Mouse (Mus musculus) ES-E14 (cell line): ENCODE measurements around the gene Ago1. TPM values are rescaled to one million over a fixed set of nuclear protein-coding genes. Genes with fewer than 3 reads are reported as not detected.

Source experiments
- DNase-seq: peaks from one replicate; pipeline ENCODE4 v3.0.0-alpha.2; 2013; ENCODE audit warnings: low read depth, low spot score
- H3K27ac ChIP-seq: 2 replicates; pipeline ENCODE4 v1.5.1; 2012; ENCODE audit warnings: low read depth, mild to moderate bottlenecking, low read length, moderate library complexity, mixed read lengths; ENCODE audit not compliant: poor library complexity, insufficient read depth, severe bottlenecking
- H3K36me3 ChIP-seq: 2 replicates; pipeline ENCODE4 v1.6.1; 2012; ENCODE audit warnings: mild to moderate bottlenecking, low read length, moderate library complexity, mixed read lengths; ENCODE audit not compliant: control insufficient read depth, poor library complexity, insufficient read depth, severe bottlenecking
- H3K4me1 ChIP-seq, 2 experiments: fragments of 150-350 bp in 1 of 2; sonication (generic) in 1 of 2; 2 replicates each; pipeline ENCODE4 v1.6.1; 2012; ENCODE audit warnings: low read length in 2 of 2, mild to moderate bottlenecking in 1 of 2, mixed read lengths in 1 of 2; ENCODE audit not compliant: control insufficient read depth in 2 of 2, insufficient read depth in 2 of 2, poor library complexity in 1 of 2
- H3K4me3 ChIP-seq, 2 experiments: fragments of 150-350 bp in 1 of 2; sonication (generic) in 1 of 2; 2 replicates each; pipeline ENCODE4 v1.5.1; 2012; ENCODE audit warnings: low read length in 2 of 2, low read depth in 1 of 2, mild to moderate bottlenecking in 1 of 2, mixed read lengths in 1 of 2; ENCODE audit not compliant: insufficient read depth in 1 of 2, poor library complexity in 1 of 2, severe bottlenecking in 1 of 2
- H3K9ac ChIP-seq: 2 replicates; pipeline ENCODE4 v1.6.1; 2012; ENCODE audit warnings: low read depth, mild to moderate bottlenecking, low read length, mixed read lengths; ENCODE audit not compliant: poor library complexity, insufficient read depth, severe bottlenecking
- H3K9me3 ChIP-seq: fragments of 150-350 bp; sonication (generic); 2 replicates; pipeline ENCODE4 v1.6.1; 2012; ENCODE audit warnings: low read depth, mild to moderate bottlenecking, low read length; ENCODE audit not compliant: control insufficient read depth, insufficient read depth
- CHD2 ChIP-seq: IDR thresholded peaks from 2 replicates; pipeline ENCODE4 v1.6.1; 2014; ENCODE audit warnings: mild to moderate bottlenecking, low read depth, low read length, inconsistent platforms
- HCFC1 ChIP-seq: IDR thresholded peaks from 2 replicates; pipeline ENCODE4 v1.6.1; 2012; ENCODE audit warnings: low read length, inconsistent platforms, borderline replicate concordance; ENCODE audit not compliant: insufficient read depth
- MAFK ChIP-seq: IDR thresholded peaks from 2 replicates; pipeline ENCODE4 v1.6.1; 2014; ENCODE audit warnings: mild to moderate bottlenecking, low read depth, low read length, inconsistent platforms; ENCODE audit not compliant: insufficient read depth
- ZC3H11A ChIP-seq: IDR thresholded peaks from 2 replicates; pipeline ENCODE4 v1.6.1; 2012; ENCODE audit warnings: low read depth, mild to moderate bottlenecking, inconsistent platforms, low read length, borderline replicate concordance
- ZNF384 ChIP-seq: IDR thresholded peaks from 2 replicates; pipeline ENCODE4 v1.6.1; 2012; ENCODE audit warnings: low read depth, low read length, inconsistent platforms
- in situ Hi-C, 2 experiments: fragments of 600-800 bp; cut with MboI; formaldehyde crosslinking; loops; one replicate each; pipeline ENCODE4 v1.15.1; 2025; ENCODE audit warnings: low sequenced_read_pairs in 2 of 2, inconsistent platforms in 1 of 2; ENCODE audit not compliant: unreplicated experiment in 2 of 2
- total RNA-seq: library from RNA; depleted of rRNA; stranded (reverse); fragments of 300-350 nt; gene quantifications from 2 replicates; pipeline ENCODE4 v1.2.3, GENCODE M21; 2012

Gene Ago1
- total RNA-seq, 1 experiment, result 15.8 TPM

GRCm38 (mm10) chr4:126496963-126497362 is 28.6 kb upstream of the Ago1 start:
- H3K36me3 ChIP-seq, result no peaks in the 10 kb centered on the region
- DNase-seq, result no peak
- H3K9ac ChIP-seq, result no peak overlapping the region
- TF ChIP-seq ZC3H11A (no peak), CHD2 (no peak), HCFC1 (no peak), ZNF384 (no peak), MAFK (no peak)
- no peaks in the 10 kb centered on the region for H3K4me1 ChIP-seq
- H3K4me3 ChIP-seq, result no peak overlapping the region
- in situ Hi-C loops, result no loop called here
- no peak overlapping the region for H3K27ac ChIP-seq
- H3K9me3 ChIP-seq, result no peaks in the 10 kb centered on the region

GRCm38 (mm10) chr4:126495942-126496790 is 27.8 kb upstream of the Ago1 start:
- Histone ChIP-seq H3K4me3 (no peak overlapping the region), H3K36me3 (no peaks in the 10 kb centered on the region), H3K9ac (no peak overlapping the region), H3K27ac (no peak overlapping the region), H3K4me1 (no peaks in the 10 kb centered on the region), H3K9me3 (no peaks in the 10 kb centered on the region)
- no peak for DNase-seq
- in situ Hi-C loops, result no loop called here
- TF ChIP-seq ZC3H11A (no peak), ZNF384 (no peak), HCFC1 (no peak), MAFK (no peak), CHD2 (no peak)

DNA sequence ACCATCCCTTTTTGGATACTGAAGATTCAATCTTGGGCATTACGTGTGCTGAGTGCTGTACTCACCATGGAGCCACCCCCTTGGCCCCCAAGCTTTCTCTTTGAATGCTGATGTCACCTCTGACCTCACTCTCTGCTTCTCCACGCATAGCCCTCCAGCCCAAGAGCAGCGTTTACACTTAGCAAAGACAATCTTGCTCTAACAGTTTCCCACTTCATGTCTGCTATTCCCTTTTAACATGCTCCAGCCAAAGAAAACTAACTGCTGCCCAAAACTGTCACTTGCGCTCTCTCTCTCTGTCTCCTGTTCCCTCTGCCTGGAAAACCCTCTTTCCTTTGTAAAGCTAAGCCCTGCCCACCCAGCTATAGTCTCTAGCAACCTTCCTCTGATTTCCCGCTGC is 27.1 kb upstream of the Ago1 start:
- no peaks in the 10 kb centered on the region for H3K4me1 ChIP-seq
- H3K36me3 ChIP-seq, result no peaks in the 10 kb centered on the region
- H3K4me3 ChIP-seq, result no peak overlapping the region
- no peak for DNase-seq
- in situ Hi-C loops, result no loop called here
- H3K9ac ChIP-seq, result no peak overlapping the region
- TF ChIP-seq MAFK (no peak), ZC3H11A (no peak), HCFC1 (no peak), ZNF384 (no peak), CHD2 (no peak)
- no peaks in the 10 kb centered on the region for H3K9me3 ChIP-seq
- H3K27ac ChIP-seq, result no peak overlapping the region

DNA sequence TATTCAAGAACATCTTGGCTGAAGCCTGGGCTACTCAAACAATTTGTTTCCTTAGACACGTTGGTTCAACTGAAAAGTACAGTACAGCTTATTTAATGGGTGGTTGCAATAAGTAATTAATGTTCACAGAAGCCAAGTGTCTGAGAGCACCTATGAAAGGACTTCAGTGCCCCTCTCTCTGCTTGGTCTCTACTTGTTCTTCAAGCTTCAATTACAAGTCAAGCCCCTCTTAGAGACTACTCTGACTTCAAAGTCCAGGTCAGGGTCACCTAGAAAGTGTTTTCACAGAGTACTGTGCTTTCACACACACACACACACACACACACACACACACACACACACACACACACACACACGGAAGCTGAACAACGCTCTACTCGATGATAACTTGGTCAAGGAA is 25.0 kb upstream of the Ago1 start:
- Histone ChIP-seq H3K36me3 (no peaks in the 10 kb centered on the region), H3K4me3 (no peak overlapping the region), H3K9ac (no peak overlapping the region), H3K27ac (no peak overlapping the region), H3K9me3 (no peaks in the 10 kb centered on the region), H3K4me1 (no peaks in the 10 kb centered on the region)
- DNase-seq, result no peak
- in situ Hi-C loops, result no loop called here
- TF ChIP-seq CHD2 (no peak), MAFK (no peak), ZNF384 (no peak), HCFC1 (no peak), ZC3H11A (no peak)

DNA sequence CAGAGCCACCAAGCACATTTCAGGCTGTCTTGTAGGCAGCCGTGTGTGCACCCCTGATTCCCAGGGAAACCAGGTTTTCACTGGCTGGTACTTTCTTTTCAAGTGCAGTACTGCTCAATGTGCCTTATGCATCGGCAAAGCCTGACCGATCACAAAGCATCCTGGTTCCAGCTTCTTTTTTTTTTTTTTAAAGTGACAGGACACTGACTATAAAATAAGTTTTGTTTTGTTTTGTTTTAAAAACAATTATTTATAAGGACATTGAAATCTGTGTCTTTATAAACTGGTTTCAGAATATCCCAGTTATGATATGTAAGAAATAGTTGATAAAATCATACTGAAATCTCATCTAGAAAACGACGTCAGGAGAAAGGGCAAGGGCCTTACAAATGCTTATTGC is 23.6 kb upstream of the Ago1 start:
- Histone ChIP-seq H3K4me3 (no peak overlapping the region), H3K27ac (no peak overlapping the region), H3K36me3 (no peaks in the 10 kb centered on the region), H3K9ac (no peak overlapping the region), H3K4me1 (no peaks in the 10 kb centered on the region), H3K9me3 (no peaks in the 10 kb centered on the region)
- in situ Hi-C loops, result no loop called here
- TF ChIP-seq CHD2 (no peak), ZC3H11A (no peak), HCFC1 (no peak), MAFK (no peak), ZNF384 (peak; percentile 83)
- no peak for DNase-seq
